Mouse (Mus musculus) testis, adult 2 months (tissue): ENCODE data around the gene Hist1h2bj.

ENCODE experiments used
- CTCF ChIP-seq: fragments of 200-500 bp; IDR thresholded peaks from 2 replicates; pipeline ENCODE4 v1.5.1; 2012; ENCODE audit warnings: low read depth, mild to moderate bottlenecking, inconsistent platforms, low read length, moderate library complexity; ENCODE audit not compliant: control insufficient read depth, insufficient read depth, insufficient replicate concordance
- POLR2A ChIP-seq: fragments of 200-500 bp; IDR thresholded peaks from 2 replicates; pipeline ENCODE4 v1.6.1; 2012; ENCODE audit warnings: low read depth, mild to moderate bottlenecking, inconsistent platforms, low read length, moderate library complexity; ENCODE audit not compliant: control insufficient read depth

DNA sequence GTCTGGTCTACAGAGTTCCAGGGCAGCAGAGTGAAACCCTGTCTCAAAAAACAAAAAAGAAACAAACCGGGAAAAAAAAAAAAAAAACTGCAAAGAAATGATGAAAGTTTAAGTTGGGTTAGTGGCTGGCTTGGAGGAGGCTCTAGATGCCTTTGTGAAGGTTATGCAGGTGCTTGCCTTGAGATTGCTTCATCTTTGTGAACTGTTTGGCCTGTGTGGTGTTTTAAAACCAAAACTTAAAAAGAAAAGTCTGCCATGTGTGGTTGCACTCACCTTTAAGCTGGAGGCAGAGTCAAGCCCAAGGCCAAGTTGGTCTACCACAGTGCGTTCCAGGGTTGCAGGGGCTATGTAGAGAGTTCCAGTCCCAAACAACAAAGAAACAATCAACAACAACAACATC, 6.0 kb downstream of the Hist1h2bj start:
- TF ChIP-seq POLR2A (no peak), CTCF (no peak)
